Mouse (Mus musculus) embryonic facial prominence, embryonic 14.5 days (tissue): Measurements from ENCODE around the gene Ppig. TPM values are rescaled to one million over a fixed set of nuclear protein-coding genes. Genes with fewer than 3 reads are reported as not detected.

Experiments used
- polyA plus RNA-seq: library from polyadenylated mRNA; unstranded; fragments of >200 nt; fragmentation: Nextera tagmentation; extraction: Ambion mirVana; gene quantifications from 2 replicates; pipeline ENCODE4 v1.2.1, GENCODE M21; 2014

Gene Ppig
- polyA plus RNA-seq, 1 experiment from 2014 or later = 127 TPM

Other genes starting within 250 kb of the Ppig start
- gene Lrp2, start 136.5 kb upstream of the Ppig start, polyA plus RNA-seq = 0.63 and 1.3 TPM in 2 replicates
- gene Bbs5, start 75.4 kb upstream of the Ppig start, polyA plus RNA-seq = 16.4 and 16.6 TPM in 2 replicates
- gene Klhl41, start 52.4 kb upstream of the Ppig start, polyA plus RNA-seq = 25.5 and 34.1 TPM in 2 replicates
- gene Fastkd1, start 9.0 kb upstream of the Ppig start, polyA plus RNA-seq = 10.9 and 11.9 TPM in 2 replicates
- 1.9 and 2.2 TPM in 2 replicates for gene Ccdc173, start 67.0 kb downstream of the Ppig start, polyA plus RNA-seq
- gene Phospho2, start 67.1 kb downstream of the Ppig start, polyA plus RNA-seq = 24.9 and 27.0 TPM in 2 replicates
- 20.8 and 22.3 TPM in 2 replicates for gene Klhl23, start 99.4 kb downstream of the Ppig start, polyA plus RNA-seq
- gene Ssb, start 139.0 kb downstream of the Ppig start, polyA plus RNA-seq = 293 and 303 TPM in 2 replicates
- 30.9 and 34.0 TPM in 2 replicates for gene Mettl5, start 163.1 kb downstream of the Ppig start, polyA plus RNA-seq
- 17.3 and 19.4 TPM in 2 replicates for gene Ubr3, start 174.7 kb downstream of the Ppig start, polyA plus RNA-seq